Mouse (Mus musculus) limb, embryonic 14.5 days (tissue): ENCODE measurements at regions not wholly inside any gene's neighbourhood (a gene's known extent, or its start where the extent isn't known, plus 50 kb on each side); places are given as distances from the start of the nearest gene placed in this dataset.

ENCODE experiments used
- ATAC-seq: fragments of 200-750 bp; cut with Nextera tagmentation; 2 replicates; pipeline ENCODE4 v1.8.0; 2017; ENCODE audit warnings: low read depth, moderate number of reproducible peaks, moderate TSS enrichment; ENCODE audit not compliant: low FRiP score
- DNase-seq: peaks from one replicate; pipeline ENCODE4 v3.0.0-alpha.2; 2015; ENCODE audit warnings: low spot score
- H3K27ac ChIP-seq: fragments of 300-500 bp; sonication (generic); replicated peaks from 2 replicates; pipeline ENCODE4 v1.5.1; 2014; ENCODE audit warnings: low read depth, mild to moderate bottlenecking, low read length, moderate library complexity, mixed read lengths
- H3K27me3 ChIP-seq: fragments of 300-500 bp; sonication (generic); 2 replicates; pipeline ENCODE4 v1.6.1; 2014; ENCODE audit warnings: low read length, mixed read lengths; ENCODE audit not compliant: control insufficient read depth, insufficient read depth
- H3K36me3 ChIP-seq: fragments of 300-500 bp; sonication (generic); 2 replicates; pipeline ENCODE4 v1.6.1; 2014; ENCODE audit warnings: mild to moderate bottlenecking, low read length, moderate library complexity, mixed read lengths; ENCODE audit not compliant: control insufficient read depth, insufficient read depth
- H3K4me1 ChIP-seq: fragments of 300-500 bp; sonication (generic); 2 replicates; pipeline ENCODE4 v1.6.1; 2014; ENCODE audit warnings: antibody characterized with exemption, low read length, mixed read lengths; ENCODE audit not compliant: control insufficient read depth, insufficient read depth
- H3K4me2 ChIP-seq: fragments of 300-500 bp; sonication (generic); replicated peaks from 2 replicates; pipeline ENCODE4 v1.6.1; 2014; ENCODE audit warnings: low read depth, mild to moderate bottlenecking, low read length, moderate library complexity; ENCODE audit not compliant: severe bottlenecking
- H3K4me3 ChIP-seq: fragments of 300-500 bp; sonication (generic); replicated peaks from 2 replicates; pipeline ENCODE4 v1.5.1; 2014; ENCODE audit warnings: low read length
- H3K9ac ChIP-seq: fragments of 300-500 bp; sonication (generic); 2 replicates; pipeline ENCODE4 v1.6.1; 2014; ENCODE audit warnings: mild to moderate bottlenecking, low read depth, low read length, moderate library complexity; ENCODE audit not compliant: severe bottlenecking
- H3K9me3 ChIP-seq: fragments of 300-500 bp; sonication (generic); 2 replicates; pipeline ENCODE4 v1.6.1; 2016; ENCODE audit warnings: low read length; ENCODE audit not compliant: control insufficient read depth
- POLR2A ChIP-seq: fragments of 200-500 bp; IDR thresholded peaks from 2 replicates; pipeline ENCODE4 v1.8.0; 2012; ENCODE audit warnings: inconsistent platforms, mild to moderate bottlenecking, moderate library complexity, borderline replicate concordance; ENCODE audit not compliant: insufficient read depth, insufficient read length; ENCODE audit errors: extremely low read depth
- WGBS: fragments of 180-500 bp; shearing (Covaris S2); extraction: QIAGEN DNeasy Blood & Tissue Kit; methylation state at CpG from one replicate; pipeline ENCODE4 v1.1.7; 2014; 5-methylcytosine and 5-hydroxymethylcytosine counted together

DNA sequence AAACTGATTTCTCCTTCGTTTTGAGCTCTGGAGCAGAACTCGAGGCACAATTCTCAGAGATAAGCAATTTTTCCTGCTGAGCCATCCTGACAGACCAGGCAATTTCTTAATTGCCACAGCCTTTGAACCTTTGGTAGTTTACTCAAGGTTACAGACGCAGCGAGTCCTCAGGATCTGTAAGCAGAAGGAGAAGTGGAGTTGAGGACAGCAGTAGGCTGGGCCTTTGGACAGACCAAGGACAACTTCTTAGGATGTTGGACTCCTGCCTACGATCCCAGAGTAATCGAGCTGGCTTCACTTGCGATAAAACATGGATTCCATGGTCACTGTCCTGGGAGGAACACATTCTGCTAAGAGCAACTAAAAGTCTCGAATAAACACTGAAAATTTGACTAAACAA is 62.7 kb upstream of the Eed start:
- Histone ChIP-seq H3K9me3 (no peaks in the 10 kb centered on the region), H3K27me3 (no peaks in the 10 kb centered on the region), H3K4me1 (peaks cover 16% of the 10 kb centered on the region), H3K36me3 (no peaks in the 10 kb centered on the region), H3K9ac (no peak overlapping the region), H3K4me3 (no peak overlapping the region), H3K27ac (no peak overlapping the region), H3K4me2 (no peak overlapping the region)
- 75% methylated on average over 8 of the region's 8 CpGs for WGBS
- no peak for TF ChIP-seq POLR2A
- no peak for ATAC-seq
- DNase-seq: no peak

DNA sequence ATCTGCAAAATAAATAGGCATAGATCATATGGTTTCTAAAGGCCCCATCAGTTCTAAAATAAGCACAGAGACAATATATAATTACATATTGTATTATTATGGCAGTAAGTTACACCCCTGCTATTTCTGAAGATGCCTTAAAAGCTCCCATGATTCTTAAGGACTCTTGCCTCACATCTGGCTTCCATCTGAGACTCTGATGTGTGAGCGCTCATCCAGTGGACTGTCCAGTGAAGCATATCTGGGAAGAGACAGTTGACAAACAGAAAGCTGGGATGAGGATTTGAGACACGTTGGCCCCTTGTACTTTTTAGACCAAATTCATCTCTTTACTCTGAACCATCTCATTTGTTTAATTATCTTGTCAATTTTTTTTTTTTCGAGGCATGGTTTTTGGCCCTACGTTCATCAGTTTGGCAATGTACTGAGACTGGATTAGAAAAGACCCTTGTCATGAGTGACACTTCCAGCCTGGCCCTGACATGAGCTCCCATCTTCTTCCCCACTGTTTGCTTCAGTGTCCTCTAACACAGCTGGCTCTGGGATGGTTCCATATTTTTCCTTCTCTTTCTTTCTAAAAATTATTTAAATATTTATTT is 63.4 kb upstream of the Eed start:
- Histone ChIP-seq H3K27ac (no peak overlapping the region), H3K4me2 (no peak overlapping the region), H3K27me3 (no peaks in the 10 kb centered on the region), H3K4me1 (peaks cover 16% of the 10 kb centered on the region), H3K36me3 (no peaks in the 10 kb centered on the region), H3K9ac (no peak overlapping the region), H3K9me3 (no peaks in the 10 kb centered on the region), H3K4me3 (no peak overlapping the region)
- ATAC-seq: no peak
- TF ChIP-seq POLR2A: no peak
- WGBS: 87% methylated on average over 4 of the region's 4 CpGs
- DNase-seq: no peak

DNA sequence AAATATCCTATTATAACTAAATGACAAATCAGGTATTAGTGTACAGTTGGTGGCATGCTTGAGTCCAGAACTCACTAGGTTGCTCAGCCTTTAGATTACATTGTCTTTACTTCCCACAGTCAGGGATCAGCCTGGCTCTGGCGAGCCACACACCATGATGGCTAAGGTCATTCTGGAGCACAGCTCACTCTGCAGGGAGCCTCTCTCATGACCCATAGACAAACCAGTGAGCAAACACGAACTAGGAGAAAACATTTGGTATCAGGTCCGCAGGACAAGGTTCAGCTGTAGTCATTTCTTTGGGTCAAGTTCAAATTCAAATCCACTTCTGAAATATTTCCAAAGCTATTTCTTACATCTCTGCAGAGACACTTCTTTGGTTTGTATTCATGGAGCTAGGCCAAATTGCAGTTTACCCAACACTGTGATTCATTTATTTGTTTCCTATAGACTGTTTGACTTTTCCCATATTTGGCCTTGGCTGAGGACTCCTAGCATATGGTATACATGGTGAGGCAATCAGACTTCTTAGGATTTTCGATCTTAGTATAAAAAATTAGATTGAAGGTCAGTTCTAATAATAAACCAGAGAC is 64.5 kb upstream of the Eed start:
- 78% methylated on average over 4 of the region's 4 CpGs for WGBS
- TF ChIP-seq POLR2A: no peak
- H3K27ac ChIP-seq: no peak overlapping the region

GRCm38 (mm10) chr7:90046228-90046627 is 65.4 kb upstream of the Eed start:
- Histone ChIP-seq H3K4me3 (no peak overlapping the region), H3K9me3 (no peaks in the 10 kb centered on the region), H3K4me2 (no peak overlapping the region), H3K36me3 (no peaks in the 10 kb centered on the region), H3K27ac (no peak overlapping the region), H3K4me1 (peaks cover 9% of the 10 kb centered on the region; the same call in 1 of the 2 replicates), H3K27me3 (no peaks in the 10 kb centered on the region), H3K9ac (no peak overlapping the region)
- no peak for DNase-seq
- TF ChIP-seq POLR2A: no peak
- 84% methylated on average over 3 of the region's 3 CpGs for WGBS
- ATAC-seq: no peak

More for the DNA sequence above, 64.5 kb upstream of the Eed start:
- Histone ChIP-seq H3K27me3 (no peaks in the 10 kb centered on the region), H3K36me3 (no peaks in the 10 kb centered on the region), H3K9me3 (no peaks in the 10 kb centered on the region), H3K9ac (no peak overlapping the region), H3K4me2 (no peak overlapping the region), H3K4me1 (peaks cover 16% of the 10 kb centered on the region), H3K4me3 (no peak overlapping the region)
- ATAC-seq (no peak), DNase-seq (no peak)

DNA sequence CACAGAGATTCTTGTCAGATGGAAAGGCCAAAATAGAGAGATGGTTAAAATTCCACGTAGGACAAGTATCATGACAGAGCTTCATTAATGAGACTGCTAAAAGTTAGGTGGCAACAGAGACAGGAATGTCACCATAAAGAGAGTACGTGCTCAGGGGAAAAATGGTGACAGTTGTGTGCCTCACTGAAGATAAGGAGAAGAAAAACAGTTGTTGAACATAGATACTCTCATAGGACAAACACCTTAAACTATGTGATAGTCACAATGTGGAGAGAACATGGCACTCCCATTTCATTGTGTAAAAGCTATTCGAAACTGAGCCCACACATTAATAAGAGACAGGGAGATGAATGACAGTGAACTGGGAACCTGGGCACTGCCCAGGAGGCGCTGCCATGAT is 66.1 kb upstream of the Eed start:
- TF ChIP-seq POLR2A: no peak
- WGBS: 86% methylated on average over 4 of the region's 4 CpGs

More for the DNA sequence above, 66.1 kb upstream of the Eed start:
- no peak overlapping the region for H3K4me3 ChIP-seq
- no peak overlapping the region for H3K27ac ChIP-seq
- 0 out of 2 replicates have a peak, but pooled peaks cover 6% of the 10 kb centered on the region for H3K4me1 ChIP-seq
- H3K9me3 ChIP-seq: no peaks in the 10 kb centered on the region
- no peak overlapping the region for H3K9ac ChIP-seq
- ATAC-seq (no peak), DNase-seq (no peak)
- H3K4me2 ChIP-seq: no peak overlapping the region
- no peaks in the 10 kb centered on the region for H3K27me3 ChIP-seq
- no peaks in the 10 kb centered on the region for H3K36me3 ChIP-seq
